Mouse (Mus musculus): ENCODE results near the gene Ctla4.

DNA sequence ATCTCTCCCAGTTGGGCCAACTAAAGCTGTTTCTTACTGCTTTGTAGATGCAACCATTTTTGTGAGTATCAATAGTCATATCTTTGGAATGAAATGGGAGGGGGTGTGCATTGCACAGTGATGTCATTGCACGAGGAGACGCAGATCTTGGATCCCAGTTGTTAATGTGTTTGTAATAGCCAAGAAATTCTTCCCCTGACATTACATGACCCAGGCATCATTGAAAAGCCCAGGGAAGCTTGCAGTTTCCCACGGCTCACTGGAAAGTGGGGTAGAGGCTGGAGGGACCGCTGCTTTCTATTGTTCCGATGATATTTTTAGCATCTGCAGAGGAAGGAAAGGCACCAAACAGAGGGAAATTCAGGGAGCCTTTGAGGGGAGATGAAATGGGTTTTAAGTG lies 25.8 kb upstream of the Ctla4 start:
- no peak for TF ChIP-seq POLR2A (IDR thresholded peaks at IDR 0.05; ENCODE audit: borderline replicate concordance, insufficient read depth, low read length)
- TF ChIP-seq CTCF (IDR thresholded peaks at IDR 0.05; ENCODE audit: borderline replicate concordance, insufficient read depth, low read depth, low read length) = no peak

Measured in cerebellum, adult 2 months (tissue).